Mouse (Mus musculus) duodenum, adult 2 months (tissue): ENCODE results near the gene Prkd2. TPM values are rescaled to one million over a fixed set of nuclear protein-coding genes. Genes with fewer than 3 reads are reported as not detected.

Experiments
- polyA plus RNA-seq: library from polyadenylated mRNA; depleted of rRNA; stranded (reverse); fragments of >200 nt; gene quantifications from 2 replicates; pipeline ENCODE4 v1.2.3, GENCODE M21; 2012; ENCODE audit warnings: low replicate concordance; rRNA removed

The Prkd2 gene
- 32.0 and 33.9 TPM in 2 replicates for polyA plus RNA-seq

GRCm38 (mm10) chr7:16842645-16843063, at the start of gene Prkd2:
Gene Prkd2 (plus strand): TSS chr7:16842902.

GRCm38 (mm10) chr7:16815351-16815941, 27.3 kb upstream of the Prkd2 start, which contains the start of gene Strn4:
Gene Strn4 (plus strand): TSS chr7:16815889.

GRCm38 (mm10) chr7:16816475-16817122, 26.1 kb upstream of the Prkd2 start, which contains the start of gene Fkrp:
Gene Fkrp (minus strand): TSS chr7:16816732.

GRCm38 (mm10) chr7:16875310-16875325, 32.4 kb downstream of the Prkd2 start, which contains the start of gene Dact3:
Gene Dact3 (plus strand): TSS chr7:16875317.

GRCm38 (mm10) chr7:16891641-16892351, 49.1 kb downstream of the Prkd2 start, which contains the start of gene Gng8:
Gene Gng8 (plus strand): TSS chr7:16891786.

GRCm38 (mm10) chr7:16906281-16906680, 63.6 kb downstream of the Prkd2 start, which contains the start of gene Ptgir:
Gene Ptgir (plus strand): TSS chr7:16906490.

Other genes with a start within 250 kb of the Prkd2 start
- 4.5 and 5.6 TPM in 2 replicates for gene Arhgap35, start 227.9 kb upstream of the Prkd2 start, polyA plus RNA-seq
- not detected in 2 replicates for gene Ceacam15, start 167.2 kb upstream of the Prkd2 start, polyA plus RNA-seq
- not detected in 2 replicates for gene Ceacam9, start 121.0 kb upstream of the Prkd2 start, polyA plus RNA-seq
- 344 and 546 TPM in 2 replicates for gene Ap2s1, start 104.5 kb upstream of the Prkd2 start, polyA plus RNA-seq
- 42.4 and 92.4 TPM in 2 replicates for gene Slc1a5, start 61.6 kb upstream of the Prkd2 start, polyA plus RNA-seq
- 80.9 and 82.2 TPM in 2 replicates for gene Strn4, start 27.0 kb upstream of the Prkd2 start, polyA plus RNA-seq
- 17.8 and 22.8 TPM in 2 replicates for gene Fkrp, start 26.2 kb upstream of the Prkd2 start, polyA plus RNA-seq
- 31.7 and 37.6 TPM in 2 replicates for gene Dact3, start 32.4 kb downstream of the Prkd2 start, polyA plus RNA-seq
- 2.0 and 3.0 TPM in 2 replicates for gene Gng8, start 48.9 kb downstream of the Prkd2 start, polyA plus RNA-seq
- gene Ptgir, start 63.6 kb downstream of the Prkd2 start, polyA plus RNA-seq, result 1.3 and 1.9 TPM in 2 replicates
- 334 and 532 TPM in 2 replicates for gene Calm3, start 81.2 kb downstream of the Prkd2 start, polyA plus RNA-seq
- gene Pnmal2, start 101.8 kb downstream of the Prkd2 start, polyA plus RNA-seq, result 1.5 and 2.1 TPM in 2 replicates
- gene Pnmal1, start 116.8 kb downstream of the Prkd2 start, polyA plus RNA-seq, result 0.06 TPM in 2 replicates
- 0.06 TPM in 1 of 2 replicates, not detected in the other for gene Gm42372, start 140.2 kb downstream of the Prkd2 start, polyA plus RNA-seq
- gene Ccdc8, start 149.8 kb downstream of the Prkd2 start, polyA plus RNA-seq, result 0.47 and 0.77 TPM in 2 replicates
- 206 and 275 TPM in 2 replicates for gene Ppp5c, start 185.0 kb downstream of the Prkd2 start, polyA plus RNA-seq
- 0.23 and 1.1 TPM in 2 replicates for gene Hif3a, start 219.5 kb downstream of the Prkd2 start, polyA plus RNA-seq
- gene Psg16, start 231.1 kb downstream of the Prkd2 start, polyA plus RNA-seq, result not detected in 2 replicates